Mouse (Mus musculus) left cerebral cortex, adult 8-10 months (tissue): Measurements from ENCODE around the gene Arhgdia. TPM values are rescaled to one million over a fixed set of nuclear protein-coding genes. Genes with fewer than 3 reads are reported as not detected.
"Not testable (repeated sequence)": the region's sequence is repeated elsewhere in the genome, so short reads cannot be mapped to it uniquely, and the experiment has no call there.

Experiments
- DNase-seq, 2 experiments: peaks; one replicate each; pipeline ENCODE4 v3.0.0; 2022; ENCODE audit warnings: low spot score in 2 of 2
- total RNA-seq, 4 experiments: library from RNA; stranded (reverse); gene quantifications; 2 replicates each; pipeline ENCODE4 v1.2.4; 2022

Arhgdia gene
- total RNA-seq, 4 experiments from 2014 or later, result 307 to 323 (median 320) TPM

DNA sequence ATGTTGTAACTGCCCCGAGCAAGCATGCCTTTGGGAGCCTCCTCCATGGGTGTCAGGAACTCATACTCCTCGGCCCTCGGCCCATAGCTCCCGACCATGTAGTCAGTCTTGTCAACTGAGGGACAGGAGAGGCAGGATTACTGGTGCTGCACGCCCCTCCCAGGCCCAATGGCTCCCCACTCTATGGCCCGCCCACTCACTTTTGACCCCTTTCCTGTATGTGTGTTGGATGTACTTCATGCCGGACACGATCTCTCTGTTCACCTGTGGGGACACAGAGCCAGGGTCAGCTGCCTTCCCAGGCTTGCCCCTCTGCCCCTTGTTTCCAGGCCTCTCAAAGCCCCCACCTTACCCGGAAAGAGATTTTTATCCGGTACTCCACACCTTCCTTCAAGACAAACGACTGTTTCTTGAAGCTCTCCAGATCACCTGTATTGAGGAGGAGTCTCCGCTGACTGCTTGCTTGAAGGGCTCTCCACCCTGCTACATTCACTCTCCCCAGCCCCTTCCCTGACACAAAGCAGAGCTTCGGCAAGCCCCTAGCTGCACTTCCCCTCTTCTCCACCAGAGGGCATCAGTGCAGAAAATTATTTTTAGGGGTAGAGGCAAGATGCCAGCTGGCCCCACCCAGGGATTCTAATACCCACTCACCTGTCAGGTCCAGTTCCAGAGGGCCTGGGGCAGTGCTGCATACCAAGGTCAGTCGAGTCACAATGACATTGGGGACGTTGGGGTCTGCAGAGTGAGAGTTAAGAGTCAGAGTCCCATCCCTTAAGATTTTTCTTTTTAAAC, 1.9 kb downstream of the Arhgdia start:
- no peak for DNase-seq

GRCm38 (mm10) chr11:120578694-120579243, 2.7 kb downstream of the Arhgdia start:
- no peak for DNase-seq

- no peak for DNase-seq
Measured at GRCm38 (mm10) chr11:120578024-120578693, 3.3 kb downstream of the Arhgdia start.

DNA sequence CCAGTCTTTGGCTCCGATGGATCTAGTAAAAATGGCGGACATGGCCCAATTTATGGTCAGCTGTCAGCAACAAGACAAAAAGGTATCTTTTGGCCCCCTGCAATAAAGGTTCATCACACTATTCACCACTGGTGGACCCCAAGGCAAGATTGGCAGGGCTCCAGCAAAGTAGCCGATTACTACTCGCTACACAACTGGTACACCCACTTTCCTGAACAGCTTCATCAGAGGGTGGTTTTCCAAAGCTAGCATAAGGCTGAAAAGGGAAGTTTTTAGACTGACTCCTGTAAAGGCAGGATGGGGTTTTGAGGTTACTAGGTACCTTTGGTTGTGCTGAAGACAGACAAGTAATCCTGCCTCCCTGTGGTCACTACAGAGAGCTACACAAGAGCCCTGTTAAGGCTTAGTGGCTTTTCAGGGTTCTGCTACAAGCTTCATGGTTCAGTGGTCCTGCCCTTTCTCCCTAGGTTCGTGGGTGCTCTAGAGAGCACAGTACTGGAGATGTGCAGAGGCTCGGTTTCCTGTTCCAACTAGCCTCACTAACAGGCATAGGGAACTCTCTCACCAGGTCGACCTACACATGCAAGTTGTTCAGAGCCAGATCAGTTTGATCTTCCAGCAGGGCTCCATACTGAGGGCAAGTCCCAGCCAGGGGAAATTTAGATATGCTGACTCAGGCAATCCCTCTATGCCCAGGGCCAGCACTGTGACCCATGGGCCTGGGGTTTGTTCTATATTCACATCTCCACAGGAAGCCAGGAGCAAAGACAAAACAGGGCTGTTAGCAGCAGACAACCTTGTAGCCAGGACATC, 4.0 kb downstream of the Arhgdia start:
- DNase-seq, result no peak

GRCm38 (mm10) chr11:120576365-120576981, 5.0 kb downstream of the Arhgdia start:
- no peak for DNase-seq

- no peak for DNase-seq
Measured at GRCm38 (mm10) chr11:120575940-120576339, 5.5 kb downstream of the Arhgdia start.

DNA sequence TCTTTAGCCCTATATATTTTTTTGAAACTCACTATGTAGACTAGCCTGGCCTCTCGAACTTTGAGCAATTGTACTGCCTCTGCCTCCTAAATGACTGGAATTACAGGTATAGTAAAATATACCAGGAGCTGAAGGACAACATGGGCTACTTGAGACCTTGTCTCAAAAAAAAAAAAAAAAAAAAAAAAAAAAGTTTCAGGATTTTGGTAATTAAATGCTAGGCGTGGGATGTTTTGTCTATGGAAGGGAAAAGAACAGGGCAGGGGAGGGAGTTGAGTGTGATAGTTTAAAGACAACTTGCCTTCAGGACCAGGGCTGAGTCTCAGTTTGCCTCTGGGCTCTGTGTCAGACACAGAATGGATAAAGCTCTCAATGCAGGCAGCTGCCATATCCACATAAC, 6.4 kb downstream of the Arhgdia start:
- no peak for DNase-seq

- no peak for DNase-seq
Measured at GRCm38 (mm10) chr11:120574278-120574600, 7.2 kb downstream of the Arhgdia start.

DNA sequence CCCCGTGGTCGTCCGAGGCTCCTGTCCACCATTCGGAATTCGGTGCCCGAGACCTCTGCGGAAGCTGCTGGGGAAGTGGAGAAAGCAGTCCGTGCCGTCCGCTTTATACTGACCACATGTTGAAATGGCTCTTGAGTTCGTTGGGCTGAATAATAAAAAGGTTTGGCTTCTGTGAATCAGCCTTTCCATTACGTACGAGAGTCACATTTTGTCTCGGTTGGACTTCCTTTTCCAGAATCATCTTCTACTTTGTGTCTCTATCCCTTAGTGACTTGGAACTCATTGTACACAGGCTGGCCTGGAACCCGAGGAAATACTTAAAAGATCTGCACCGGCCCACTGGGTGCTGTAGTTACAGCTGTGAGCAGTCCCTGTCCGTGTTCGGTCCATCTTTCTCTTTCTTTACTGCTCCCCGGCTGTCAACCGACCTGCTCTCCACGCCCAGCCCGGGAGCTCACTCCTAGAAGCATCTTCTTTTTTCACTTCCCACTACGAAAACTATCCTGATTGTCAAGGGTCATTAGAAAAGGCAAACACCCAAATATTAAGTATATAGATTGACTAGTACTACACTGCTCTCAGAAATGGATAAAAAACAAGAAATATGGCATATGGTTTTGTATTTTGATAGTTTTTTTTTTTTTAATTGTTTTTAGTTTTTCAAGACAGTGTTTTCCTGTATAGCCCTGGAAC, 7.7 kb downstream of the Arhgdia start:
- no peak for DNase-seq

- peak; percentile 97 to 100 for DNase-seq
Measured at GRCm38 (mm10) chr11:120572752-120573584, 8.5 kb downstream of the Arhgdia start, which contains the start of gene P4hb. Gene P4hb (minus strand): TSS chr11:120573253.

GRCm38 (mm10) chr11:120572417-120572751, 9.0 kb downstream of the Arhgdia start:
- no peak for DNase-seq

- DNase-seq, result no peak
Measured at GRCm38 (mm10) chr11:120571754-120572416, 9.5 kb downstream of the Arhgdia start.

DNA sequence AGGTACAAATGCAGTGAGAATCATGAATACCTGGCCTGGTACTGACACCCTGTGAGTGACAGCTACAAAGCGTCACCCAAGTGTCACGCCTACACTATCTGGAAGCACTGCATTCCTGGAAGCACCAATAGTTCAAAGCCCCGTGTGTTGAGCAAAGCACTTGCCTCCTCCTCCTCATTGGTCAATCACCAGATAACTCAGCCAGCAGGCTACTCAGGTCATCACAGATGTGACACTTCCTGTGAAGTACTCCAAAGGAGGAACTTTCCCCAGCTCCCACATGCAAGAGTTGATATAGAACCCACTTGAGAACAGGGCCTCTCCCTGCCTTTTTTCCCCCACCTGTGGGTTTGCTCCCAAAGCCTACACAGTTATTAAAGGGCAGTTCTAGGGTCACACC, 10.3 kb downstream of the Arhgdia start:
- DNase-seq, result no peak

DNA sequence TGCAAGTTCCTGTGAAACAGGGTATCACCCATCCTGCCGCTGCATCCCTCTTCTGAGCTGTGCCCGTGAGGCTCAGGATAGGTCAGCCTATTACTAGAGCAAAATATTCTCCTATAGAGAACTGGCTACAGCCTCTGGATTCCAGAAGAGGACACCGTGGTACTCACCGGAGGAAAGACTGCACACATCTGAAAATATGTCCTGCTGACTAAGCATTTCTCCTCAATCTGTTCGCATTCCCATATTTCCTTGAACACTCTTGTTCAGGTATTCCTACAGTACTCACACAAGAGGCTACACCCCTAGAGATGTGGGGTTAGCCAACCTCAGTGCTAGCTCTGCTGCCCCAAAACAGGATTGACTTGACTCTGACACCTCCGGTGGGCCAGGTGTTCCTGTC, 13.1 kb downstream of the Arhgdia start:
- no peak for DNase-seq

DNA sequence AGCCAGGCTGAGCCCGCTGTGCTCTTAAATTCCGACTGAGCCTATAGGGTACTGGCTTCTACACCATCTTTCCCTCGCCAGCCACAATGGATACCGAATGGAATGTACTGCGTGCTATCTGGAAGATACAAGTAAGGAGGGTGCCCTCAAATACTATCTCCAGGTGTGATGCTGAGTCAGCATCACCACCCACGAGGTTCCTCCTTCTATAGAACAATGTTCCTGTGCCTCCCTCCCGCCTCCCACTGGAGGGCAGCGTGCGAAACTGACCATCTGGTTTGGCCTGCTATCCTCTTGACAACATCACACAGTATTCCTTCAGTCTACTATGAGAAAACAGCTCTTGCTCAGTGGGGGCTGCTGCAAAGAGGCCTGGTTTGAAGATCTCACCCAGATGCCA, 16.3 kb downstream of the Arhgdia start:
- DNase-seq, result no peak

- no peak for DNase-seq
Measured at GRCm38 (mm10) chr11:120562949-120563348, 18.5 kb downstream of the Arhgdia start.

DNA sequence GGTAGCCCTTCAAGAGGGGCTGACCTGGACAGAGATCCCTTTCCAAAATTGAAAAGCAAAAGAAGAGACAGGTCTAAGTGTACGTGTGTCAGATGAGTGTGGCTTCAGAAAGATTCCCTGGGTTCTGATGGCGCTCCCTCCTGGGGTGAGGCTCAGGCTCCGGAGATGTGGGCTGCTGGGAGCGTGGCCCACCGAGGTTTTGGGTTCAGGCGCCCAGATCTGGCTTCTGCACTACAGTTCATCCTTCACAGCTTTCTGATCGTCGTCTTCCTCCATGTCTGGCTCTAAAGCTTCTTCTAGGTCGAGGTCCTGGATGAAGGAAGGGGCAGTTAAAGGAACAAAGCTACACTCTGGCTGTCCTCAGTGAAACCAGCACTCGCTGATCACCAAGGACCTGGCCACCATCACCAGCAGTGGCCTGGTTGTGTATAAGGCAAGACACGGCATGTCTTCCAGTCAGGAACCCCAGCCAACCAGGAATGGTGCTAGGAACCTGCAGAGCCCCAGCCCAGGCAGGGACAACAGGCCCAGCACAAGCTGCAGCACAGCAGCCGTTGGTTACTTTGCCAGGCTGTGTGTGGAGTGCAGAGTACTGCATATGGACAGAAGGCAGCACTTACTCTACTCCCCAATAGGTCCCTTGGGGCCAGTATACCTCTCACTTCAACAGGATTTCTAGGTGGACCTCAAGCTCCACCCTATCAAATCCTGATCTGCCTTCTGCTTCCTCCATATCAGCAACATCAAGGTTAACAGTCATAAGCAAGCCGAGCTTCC, 20.3 kb downstream of the Arhgdia start:
- no peak for DNase-seq

GRCm38 (mm10) chr11:120558843-120559242, 22.6 kb downstream of the Arhgdia start:
- not testable (repeated sequence) for DNase-seq

GRCm38 (mm10) chr11:120555260-120555659, 26.2 kb downstream of the Arhgdia start:
- no peak for DNase-seq
